Comparison of ENCODE assay signal across 21 mouse cellular contexts in genomic region chr5:46212845-46213468, GRCm38 (mm10).
DNase-seq lines count a peak whose midpoint lies in the region; ATAC-seq and TF ChIP-seq lines count a peak whose summit lies in the region.
"Had no signal": no experiment of that assay in that cellular context is flagged by ENCODE, and none has a peak within 500 bp of the region (broad histone marks: within the 10 kb centered on the region; RNA-seq: fewer than 3 reads in every experiment).

No protein-coding gene starts in this region.

- 60% methylated on average over 4 of the region's 4 CpGs for WGBS in hindbrain, postnatal 0 days
- WGBS in hindbrain, embryonic 10.5 days, result 72% methylated on average over 4 of the region's 4 CpGs
- 33% methylated on average over 4 of the region's 4 CpGs for WGBS in kidney, postnatal 0 days
- WGBS in midbrain, postnatal 0 days, result 73% methylated on average over 4 of the region's 4 CpGs

- no peaks in the 10 kb centered on the region for H3K27me3 ChIP-seq in hindbrain, postnatal 0 days (ENCODE audit: insufficient read depth, low read length)
- H3K27me3 ChIP-seq in hindbrain, embryonic 10.5 days (ENCODE audit: insufficient read depth, poor library complexity, severe bottlenecking), result no peaks in the 10 kb centered on the region
- no peaks in the 10 kb centered on the region for H3K27me3 ChIP-seq in kidney, postnatal 0 days (ENCODE audit: insufficient read depth, low read length)
- H3K27me3 ChIP-seq in midbrain, postnatal 0 days (ENCODE audit: insufficient read depth, low read length), result no peaks in the 10 kb centered on the region
- H3K27me3 ChIP-seq: CH12.LX; hindbrain, embryonic 12.5 days; limb, embryonic 12.5 days; stomach, embryonic 15.5 days had no signal

- no peaks in the 10 kb centered on the region for H3K4me1 ChIP-seq in hindbrain, postnatal 0 days (ENCODE audit: insufficient read depth, low read length)
- no peaks in the 10 kb centered on the region for H3K4me1 ChIP-seq in hindbrain, embryonic 10.5 days (replicated peaks)
- H3K4me1 ChIP-seq in kidney, postnatal 0 days (replicated peaks; ENCODE audit: insufficient read depth, low read length), result no peaks in the 10 kb centered on the region; the same call in 1 of the 2 replicates
- H3K4me1 ChIP-seq in midbrain, postnatal 0 days (ENCODE audit: insufficient read depth, low read length), result no peaks in the 10 kb centered on the region
- H3K4me1 ChIP-seq: heart, embryonic 10.5 days; hindbrain, embryonic 12.5 days; limb, embryonic 12.5 days; midbrain, embryonic 10.5 days; stomach, embryonic 15.5 days had no signal

- no peak for ATAC-seq in hindbrain, postnatal 0 days
- peak; percentile 49; the same call in 1 of the 2 replicates for ATAC-seq in kidney, postnatal 0 days (replicated peaks; ENCODE audit: low FRiP score, low read depth)
- ATAC-seq in midbrain, postnatal 0 days (ENCODE audit: low FRiP score), result no peak
- ATAC-seq: forebrain, embryonic 16.5 days; inflammation-experienced regulatory T-cells, adult 6 months had no signal

- no peak overlapping the region for H3K4me2 ChIP-seq in hindbrain, postnatal 0 days (ENCODE audit: low read depth, low read length)
- H3K4me2 ChIP-seq in kidney, postnatal 0 days (ENCODE audit: low read length), result no peak overlapping the region
- no peak overlapping the region for H3K4me2 ChIP-seq in midbrain, postnatal 0 days (ENCODE audit: low read depth, low read length, poor library complexity, severe bottlenecking)
- H3K4me2 ChIP-seq: hindbrain, embryonic 12.5 days; limb, embryonic 12.5 days; stomach, embryonic 15.5 days had no signal

- DNase-seq in hindbrain, postnatal 0 days (ENCODE audit: low spot score), result peak; percentile 8
- no peak for DNase-seq in hindbrain, embryonic 10.5 days (ENCODE audit: low spot score)
- DNase-seq in ovary, adult 18-20 months (ENCODE audit: low spot score), result peak; percentile 28
- DNase-seq in ovary, postnatal 14 days (ENCODE audit: low spot score), result no peak
- DNase-seq in kidney, postnatal 0 days (ENCODE audit: low spot score), result peak; percentile 75
- DNase-seq in midbrain, postnatal 0 days (ENCODE audit: low spot score), result no peak
- DNase-seq in cerebellum, postnatal 4 days (ENCODE audit: low spot score in 2 of 2), result no peak
- DNase-seq: cerebellum, adult 9-11 months; embryo, embryonic 11 days; right cerebral cortex, postnatal 14 days; thymus, adult 2 months had no signal

- no peaks in the 10 kb centered on the region for H3K9me3 ChIP-seq in hindbrain, postnatal 0 days (ENCODE audit: low read length)
- H3K9me3 ChIP-seq in hindbrain, embryonic 10.5 days, result no peaks in the 10 kb centered on the region
- H3K9me3 ChIP-seq in kidney, postnatal 0 days (replicated peaks; ENCODE audit: low read length), result no peaks in the 10 kb centered on the region
- no peaks in the 10 kb centered on the region for H3K9me3 ChIP-seq in midbrain, postnatal 0 days (ENCODE audit: low read length)
- H3K9me3 ChIP-seq: heart, embryonic 10.5 days; hindbrain, embryonic 12.5 days; limb, embryonic 12.5 days; midbrain, embryonic 10.5 days; stomach, embryonic 15.5 days had no signal

- H3K36me3 ChIP-seq in hindbrain, postnatal 0 days (ENCODE audit: insufficient read depth, low read length), result no peaks in the 10 kb centered on the region
- no peaks in the 10 kb centered on the region for H3K36me3 ChIP-seq in hindbrain, embryonic 10.5 days
- no peaks in the 10 kb centered on the region for H3K36me3 ChIP-seq in kidney, postnatal 0 days (ENCODE audit: insufficient read depth, low read length)
- no peaks in the 10 kb centered on the region for H3K36me3 ChIP-seq in midbrain, postnatal 0 days (ENCODE audit: insufficient read depth, low read length)
- H3K36me3 ChIP-seq: heart, embryonic 10.5 days; hindbrain, embryonic 12.5 days; limb, embryonic 12.5 days; midbrain, embryonic 10.5 days; stomach, embryonic 15.5 days had no signal

- no peak overlapping the region for H3K27ac ChIP-seq in hindbrain, postnatal 0 days
- no peak overlapping the region for H3K27ac ChIP-seq in hindbrain, embryonic 10.5 days
- peak overlapping the region; percentile 47; the same call in 1 of the 2 replicates for H3K27ac ChIP-seq in kidney, postnatal 0 days
- no peak overlapping the region for H3K27ac ChIP-seq in midbrain, postnatal 0 days (ENCODE audit: low read depth, low read length)
- H3K27ac ChIP-seq: heart, embryonic 10.5 days; hindbrain, embryonic 12.5 days; limb, embryonic 12.5 days; liver, embryonic 14.5 days; macrophage; midbrain, embryonic 10.5 days; stomach, embryonic 15.5 days had no signal

- H3K4me3 ChIP-seq in hindbrain, postnatal 0 days (ENCODE audit: low read length), result no peak overlapping the region
- no peak overlapping the region for H3K4me3 ChIP-seq in hindbrain, embryonic 10.5 days
- no peak overlapping the region for H3K4me3 ChIP-seq in kidney, postnatal 0 days (replicated peaks; ENCODE audit: low read depth, low read length)
- H3K4me3 ChIP-seq in midbrain, postnatal 0 days (ENCODE audit: low read depth, low read length), result no peak overlapping the region
- H3K4me3 ChIP-seq: heart, embryonic 10.5 days; hindbrain, embryonic 12.5 days; limb, embryonic 12.5 days; midbrain, embryonic 10.5 days; stomach, embryonic 15.5 days had no signal

- H3K9ac ChIP-seq in hindbrain, postnatal 0 days (replicated peaks; ENCODE audit: low read length), result no peak overlapping the region
- no peak overlapping the region for H3K9ac ChIP-seq in kidney, postnatal 0 days (ENCODE audit: low read depth, low read length)
- H3K9ac ChIP-seq in midbrain, postnatal 0 days (replicated peaks; ENCODE audit: low read length, poor library complexity, severe bottlenecking), result no peak overlapping the region
- H3K9ac ChIP-seq: hindbrain, embryonic 12.5 days; limb, embryonic 12.5 days; liver, embryonic 14.5 days; stomach, embryonic 15.5 days had no signal

- no peak for TF ChIP-seq CTCF in hindbrain, postnatal 0 days (IDR thresholded peaks at IDR 0.05; ENCODE audit: low read depth)
- TF ChIP-seq CTCF in kidney, postnatal 0 days (IDR thresholded peaks at IDR 0.05; ENCODE audit: low read depth), result no peak
- no peak for TF ChIP-seq CTCF in midbrain, postnatal 0 days (IDR thresholded peaks at IDR 0.05)

Comparison
In these comparisons a context has a peak if more than half of its experiments do, and no peak if none do; other contexts are left out.
1. DNase-seq: peak in hindbrain, postnatal 0 days (single experiment), ovary, adult 18-20 months (single experiment) and kidney, postnatal 0 days (single experiment); none in hindbrain, embryonic 10.5 days (single experiment), ovary, postnatal 14 days (single experiment), midbrain, postnatal 0 days (single experiment) and cerebellum, postnatal 4 days (0 of 2).